Mouse (Mus musculus): ENCODE data around the gene Arpc2.

DNA sequence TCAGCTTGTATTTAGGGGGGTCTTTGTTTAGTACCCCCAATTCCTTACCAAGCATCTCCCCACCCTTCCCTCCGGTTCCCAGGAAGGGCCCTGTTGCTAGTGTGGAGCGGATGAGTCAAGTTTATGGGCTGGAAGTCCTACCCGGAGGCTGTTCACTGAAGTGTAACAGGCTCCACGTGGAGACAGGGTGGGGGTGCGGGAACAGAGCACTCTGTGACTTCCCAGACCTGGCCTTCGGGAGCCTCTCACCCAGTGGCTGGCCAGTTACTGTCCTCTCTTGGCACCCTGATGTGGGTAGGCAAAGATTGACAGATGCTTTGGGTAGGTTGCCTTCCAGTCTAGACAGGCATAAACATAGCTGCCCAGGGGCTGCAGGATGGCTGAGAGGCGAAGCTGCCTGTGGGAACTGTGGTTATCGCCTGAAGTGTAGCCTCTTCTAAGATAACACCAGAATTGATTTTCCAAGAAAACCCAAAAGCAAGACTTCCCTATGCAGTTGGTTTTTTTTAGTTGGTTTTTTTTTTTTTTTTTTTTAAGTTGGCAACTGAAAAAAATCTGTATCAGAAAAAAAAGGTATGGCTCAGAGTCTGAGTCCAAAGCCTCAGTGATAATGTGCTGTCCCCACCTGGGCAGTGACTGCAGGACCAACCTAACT, 42.1 kb downstream of the Arpc2 start:
- TF ChIP-seq CTCF (conservative IDR thresholded peaks at IDR 0.05 in 1 of 2, IDR thresholded peaks at IDR 0.05 in 1 of 2; ENCODE audit: low read depth in 2 of 2, low read length in 2 of 2) (no peak), GABPA (IDR thresholded peaks at IDR 0.05; ENCODE audit: insufficient replicate concordance, low read depth, low read length) (no peak), POLR2A (IDR thresholded peaks at IDR 0.05; ENCODE audit: low read depth, low read length) (no peak), SMC3 (IDR thresholded peaks at IDR 0.05; ENCODE audit: low read depth, low read length) (no peak), E2F4 (IDR thresholded peaks at IDR 0.05; ENCODE audit: insufficient replicate concordance, low read depth, low read length) (no peak), JUND (conservative IDR thresholded peaks at IDR 0.05; ENCODE audit: low read depth, low read length) (no peak), KAT2A (IDR thresholded peaks at IDR 0.05; ENCODE audit: insufficient replicate concordance, low read length) (no peak)
